Mouse (Mus musculus) cortical plate, adult 2 months (tissue): ENCODE data around the gene Wnt7a. TPM values are rescaled to one million over a fixed set of nuclear protein-coding genes. Genes with fewer than 3 reads are reported as not detected.

Experiments
- H3K27ac ChIP-seq: fragments of 200-500 bp; 2 replicates; pipeline ENCODE4 v1.5.1; 2012; ENCODE audit warnings: low read length, control low read depth, inconsistent platforms; ENCODE audit not compliant: insufficient read depth
- H3K4me1 ChIP-seq: fragments of 200-500 bp; 2 replicates; pipeline ENCODE4 v1.6.1; 2011; ENCODE audit warnings: low read length; ENCODE audit not compliant: control insufficient read depth, insufficient read depth
- H3K4me3 ChIP-seq: fragments of 200-500 bp; 2 replicates; pipeline ENCODE4 v1.5.1; 2011; ENCODE audit warnings: mild to moderate bottlenecking, low read length, control low read depth; ENCODE audit not compliant: insufficient read depth
- CTCF ChIP-seq: fragments of 200-500 bp; IDR thresholded peaks from 2 replicates; pipeline ENCODE4 v1.5.1; 2011; ENCODE audit warnings: mild to moderate bottlenecking, control low read depth, low read length; ENCODE audit not compliant: insufficient read depth; ENCODE audit errors: extremely low read depth
- POLR2A ChIP-seq: fragments of 200-500 bp; IDR thresholded peaks from 2 replicates; pipeline ENCODE4 v1.6.1; 2011; ENCODE audit warnings: mild to moderate bottlenecking, low read length, control low read depth; ENCODE audit not compliant: insufficient read depth; ENCODE audit errors: extremely low read depth
- polyA plus RNA-seq: library from polyadenylated mRNA; depleted of rRNA; stranded (reverse); fragments of >200 nt; gene quantifications from 2 replicates; pipeline ENCODE4 v1.2.3, GENCODE M21; 2012

Gene Wnt7a
- polyA plus RNA-seq, 1 experiment: 9.6 TPM

DNA sequence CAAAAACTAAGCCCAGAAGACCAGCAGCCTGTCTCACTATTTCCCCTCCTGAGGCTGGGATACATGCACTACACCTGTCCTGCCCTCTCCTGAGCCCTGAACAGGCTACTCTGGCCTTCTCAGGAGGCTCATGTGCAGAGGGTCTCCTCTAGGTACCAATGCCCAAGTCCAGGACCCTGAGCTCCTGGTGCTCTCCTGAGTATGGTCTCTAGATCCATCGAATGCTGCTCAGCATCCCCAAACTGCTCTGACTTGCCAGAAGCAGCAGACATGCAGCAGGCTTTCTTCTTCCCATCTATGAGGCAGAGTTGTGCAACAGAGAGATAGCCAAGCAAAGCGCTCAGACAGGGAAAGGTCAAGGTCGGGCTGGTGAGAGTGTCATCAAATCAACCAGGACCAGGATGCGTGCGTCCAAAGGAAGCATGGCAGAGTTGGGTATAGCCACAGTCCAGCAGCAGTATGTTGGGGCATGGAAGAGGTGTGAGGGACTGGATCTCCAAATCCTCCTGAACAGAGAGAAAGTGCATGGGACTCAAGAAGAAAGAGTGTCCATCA is 6.2 kb upstream of the Wnt7a start:
- H3K4me1 ChIP-seq: no peaks in the 10 kb centered on the region
- H3K27ac ChIP-seq: no peak overlapping the region
- TF ChIP-seq POLR2A: no peak
- TF ChIP-seq CTCF: no peak
- no peak overlapping the region for H3K4me3 ChIP-seq

DNA sequence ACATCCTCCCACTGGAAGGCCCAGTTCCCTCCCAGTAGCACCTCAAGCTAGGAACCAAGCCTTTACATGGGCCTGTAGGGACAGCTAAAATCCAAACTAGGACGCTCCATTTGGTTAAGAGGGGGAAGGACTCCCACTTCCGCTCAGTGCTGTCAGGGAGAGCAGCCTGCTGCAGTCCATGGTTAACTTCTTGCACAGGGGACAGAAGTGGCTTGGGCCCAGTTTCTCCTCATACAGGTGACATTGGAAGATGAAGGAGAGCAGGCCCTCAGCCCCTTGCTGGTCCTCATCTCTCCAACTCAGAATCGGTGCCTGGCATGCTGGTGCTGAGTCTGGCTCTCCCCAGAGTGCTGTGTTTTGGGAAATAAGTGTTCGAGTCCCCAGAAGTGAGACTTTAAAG is 5.0 kb upstream of the Wnt7a start:
- no peak overlapping the region for H3K27ac ChIP-seq
- no peak overlapping the region for H3K4me3 ChIP-seq
- TF ChIP-seq CTCF (no peak), POLR2A (no peak)
- no peaks in the 10 kb centered on the region for H3K4me1 ChIP-seq

DNA sequence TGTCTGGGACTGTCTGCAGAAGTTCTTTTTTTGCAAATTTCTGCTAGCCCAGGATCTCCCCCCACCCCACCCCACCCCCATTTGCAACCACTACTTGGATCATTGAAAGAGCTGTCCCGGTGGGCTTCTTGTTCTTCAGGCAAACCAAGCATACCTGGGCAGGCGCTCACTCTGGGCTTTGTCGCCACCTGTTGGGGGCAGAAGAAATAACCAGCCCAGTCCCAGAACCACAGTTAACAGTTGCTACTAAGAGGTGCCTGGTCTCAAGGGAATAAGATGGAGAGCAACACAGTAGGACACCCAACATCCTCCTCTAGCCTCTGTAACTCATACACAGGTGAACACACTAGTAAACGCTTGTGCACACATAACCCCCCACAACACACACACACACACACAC is 3.7 kb upstream of the Wnt7a start:
- TF ChIP-seq CTCF (peak; percentile 89), POLR2A (no peak)
- Histone ChIP-seq H3K4me3 (no peak overlapping the region), H3K27ac (no peak overlapping the region), H3K4me1 (no peaks in the 10 kb centered on the region)

DNA sequence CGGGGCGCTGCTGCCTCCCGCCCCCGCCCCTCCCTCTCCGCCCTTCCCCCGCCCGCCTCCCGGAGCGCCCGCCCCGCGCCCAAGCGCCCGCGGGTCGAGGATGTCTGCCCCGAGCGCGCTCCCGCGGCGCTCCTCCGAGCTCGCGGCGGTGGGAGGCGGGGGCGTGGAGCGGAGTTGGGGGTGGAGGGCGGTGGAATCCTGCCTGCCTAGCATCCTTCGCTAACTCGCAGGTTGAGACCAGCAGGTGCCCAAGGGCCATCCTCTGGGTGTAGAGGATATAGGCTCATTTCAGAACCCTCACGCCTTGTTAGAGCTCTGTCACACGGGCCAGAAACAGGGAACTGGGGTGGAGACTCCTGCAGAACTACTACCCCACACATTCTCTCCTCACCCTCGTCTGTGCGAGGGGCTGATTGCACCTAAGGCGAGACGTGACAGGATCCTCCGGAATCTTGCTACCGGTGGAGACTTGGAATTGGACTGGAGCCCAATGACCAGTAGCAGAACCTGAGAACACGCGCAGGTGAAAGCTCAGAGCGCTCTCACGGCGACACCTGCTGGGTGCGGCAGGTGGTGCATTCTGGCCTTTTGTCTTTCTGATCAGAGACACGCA is 312 bp upstream of the Wnt7a start:
- TF ChIP-seq CTCF: peak; percentile 90
- TF ChIP-seq POLR2A: no peak
- Histone ChIP-seq H3K4me1 (no peaks in the 10 kb centered on the region), H3K27ac (no peak overlapping the region), H3K4me3 (peak overlapping the region; percentile 32)

DNA sequence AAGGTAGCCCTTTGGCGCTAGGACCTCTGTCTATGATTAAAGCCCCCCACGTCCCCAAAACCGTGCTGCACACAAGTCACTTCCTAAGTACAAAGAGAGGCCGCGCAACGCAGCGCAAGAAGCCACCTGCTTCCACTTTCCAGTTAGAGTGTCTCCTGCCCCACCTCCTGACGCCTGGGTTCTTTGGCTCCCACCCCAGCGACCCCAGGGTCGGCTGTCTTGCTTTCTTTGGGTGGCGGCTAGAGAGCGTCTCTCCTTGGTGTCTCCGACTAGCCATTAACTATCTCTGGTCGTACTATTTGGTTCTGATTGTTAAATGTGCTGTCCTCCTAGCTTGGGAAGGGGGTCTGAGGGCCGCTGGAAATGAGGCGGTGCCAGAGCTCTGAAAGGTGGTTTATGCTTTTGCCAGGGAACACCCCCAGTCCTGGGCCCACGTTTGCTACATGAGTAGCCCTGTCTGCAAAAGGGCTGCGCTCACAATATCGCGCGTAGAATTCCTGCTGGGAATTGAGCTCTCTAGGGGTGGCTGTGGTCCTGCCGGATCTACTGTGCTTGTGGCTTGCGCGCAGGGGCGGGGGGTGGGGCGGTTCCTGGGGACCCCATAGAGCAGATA is 889 bp downstream of the Wnt7a start:
- Histone ChIP-seq H3K27ac (no peak overlapping the region), H3K4me1 (no peaks in the 10 kb centered on the region), H3K4me3 (peak overlapping the region; percentile 32)
- no peak for TF ChIP-seq POLR2A
- TF ChIP-seq CTCF: no peak

DNA sequence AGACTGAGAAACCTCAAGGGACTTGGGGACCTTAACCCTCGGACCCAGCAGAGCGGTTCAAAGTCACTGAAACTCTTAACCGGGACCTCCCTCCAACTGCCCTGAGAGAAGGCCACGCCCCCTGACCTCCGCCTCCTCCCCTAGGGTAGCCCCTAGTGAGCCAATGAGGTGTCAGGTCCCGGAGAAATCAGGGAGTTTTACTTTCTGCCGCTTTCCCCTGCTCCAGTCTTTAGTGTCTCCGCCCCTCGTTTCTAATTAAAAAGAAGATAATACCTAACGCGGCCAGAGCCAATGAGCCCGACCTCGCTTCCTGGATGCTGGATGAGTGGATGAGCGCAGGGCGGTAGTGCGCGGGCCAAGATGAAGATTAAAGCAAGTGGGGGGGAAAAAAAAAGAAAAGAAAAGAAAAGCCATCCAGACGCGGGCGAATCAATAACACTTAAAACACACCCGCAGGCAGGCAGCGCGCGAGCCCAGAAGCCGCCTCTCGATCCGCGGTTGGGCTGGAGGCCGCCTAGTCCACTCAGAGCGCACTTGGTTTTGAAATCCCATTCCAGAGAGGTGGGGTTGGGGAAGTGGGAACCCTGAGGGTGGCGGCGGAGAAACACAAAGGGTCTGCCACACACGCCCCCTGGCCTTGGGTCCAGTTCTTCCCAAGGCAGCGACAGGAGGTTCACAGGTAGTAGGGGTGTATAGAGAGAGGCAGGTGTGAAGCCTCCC is 1.6 kb downstream of the Wnt7a start:
- Histone ChIP-seq H3K27ac (no peak overlapping the region), H3K4me1 (no peaks in the 10 kb centered on the region), H3K4me3 (peak overlapping the region; percentile 32)
- no peak for TF ChIP-seq POLR2A
- TF ChIP-seq CTCF: no peak

DNA sequence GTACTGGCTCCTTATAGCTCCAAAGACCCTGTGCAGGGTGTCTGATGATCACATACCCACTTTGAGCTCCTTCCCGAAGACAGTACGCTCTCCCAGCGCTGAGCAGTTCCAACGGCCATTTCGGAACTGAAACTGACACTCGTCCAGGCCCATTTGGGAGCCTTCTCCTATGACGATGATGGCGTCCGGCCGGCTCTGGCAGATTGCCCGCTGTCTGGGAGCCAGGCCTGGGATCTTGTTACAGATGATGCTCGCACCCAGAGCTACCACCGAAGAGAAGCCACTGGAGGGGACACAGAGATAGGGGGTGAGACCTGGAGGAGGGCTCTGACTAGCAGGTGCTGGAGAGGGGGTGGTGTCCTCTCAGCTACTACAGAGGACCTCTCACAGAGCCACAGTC is 2.5 kb downstream of the Wnt7a start:
- no peak overlapping the region for H3K4me3 ChIP-seq
- H3K4me1 ChIP-seq: no peaks in the 10 kb centered on the region
- H3K27ac ChIP-seq: no peak overlapping the region
- TF ChIP-seq CTCF: no peak
- no peak for TF ChIP-seq POLR2A

DNA sequence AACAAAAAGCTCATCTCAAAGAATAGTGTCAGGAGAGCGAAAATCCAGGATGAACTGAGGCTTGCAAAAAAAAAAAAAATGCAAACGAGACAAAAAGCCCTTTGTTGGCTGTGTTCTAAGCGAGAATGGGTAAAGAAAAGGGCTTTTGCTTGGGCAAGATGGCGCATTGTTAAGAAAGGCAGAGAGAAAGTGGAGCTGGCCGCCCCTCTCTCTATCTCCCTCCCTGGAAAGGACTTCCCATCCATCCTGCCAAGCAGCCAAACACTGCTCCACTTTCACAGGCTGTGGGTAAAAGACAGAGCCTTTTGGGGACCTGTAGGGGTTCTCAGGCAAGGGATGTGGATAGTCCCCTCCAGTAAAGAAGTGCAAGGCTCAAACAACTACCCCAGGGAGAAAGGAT is 9.6 kb downstream of the Wnt7a start:
- Histone ChIP-seq H3K27ac (no peak overlapping the region), H3K4me3 (no peak overlapping the region), H3K4me1 (no peaks in the 10 kb centered on the region)
- no peak for TF ChIP-seq CTCF
- no peak for TF ChIP-seq POLR2A

DNA sequence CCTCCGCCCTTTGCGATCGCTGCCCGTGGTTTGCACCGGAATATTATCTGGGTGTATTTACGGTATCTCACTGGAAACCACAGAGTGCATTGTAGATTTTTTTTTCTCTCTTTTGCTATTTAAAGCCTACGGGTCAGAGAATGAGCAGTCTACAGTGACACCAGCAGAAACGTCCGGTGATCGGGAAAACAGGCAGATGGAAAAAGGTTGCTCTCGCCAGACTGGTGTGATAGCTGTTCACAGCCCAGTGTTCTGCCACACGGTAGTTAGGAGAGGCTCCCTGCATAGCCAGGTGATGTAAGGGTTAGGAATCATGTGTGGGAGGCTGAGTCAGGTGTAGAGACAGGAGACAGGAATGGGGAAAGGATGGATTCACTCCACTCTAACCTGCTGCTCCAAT is 10.6 kb downstream of the Wnt7a start:
- H3K4me3 ChIP-seq: no peak overlapping the region
- no peaks in the 10 kb centered on the region for H3K4me1 ChIP-seq
- no peak overlapping the region for H3K27ac ChIP-seq
- TF ChIP-seq CTCF (no peak), POLR2A (no peak)

DNA sequence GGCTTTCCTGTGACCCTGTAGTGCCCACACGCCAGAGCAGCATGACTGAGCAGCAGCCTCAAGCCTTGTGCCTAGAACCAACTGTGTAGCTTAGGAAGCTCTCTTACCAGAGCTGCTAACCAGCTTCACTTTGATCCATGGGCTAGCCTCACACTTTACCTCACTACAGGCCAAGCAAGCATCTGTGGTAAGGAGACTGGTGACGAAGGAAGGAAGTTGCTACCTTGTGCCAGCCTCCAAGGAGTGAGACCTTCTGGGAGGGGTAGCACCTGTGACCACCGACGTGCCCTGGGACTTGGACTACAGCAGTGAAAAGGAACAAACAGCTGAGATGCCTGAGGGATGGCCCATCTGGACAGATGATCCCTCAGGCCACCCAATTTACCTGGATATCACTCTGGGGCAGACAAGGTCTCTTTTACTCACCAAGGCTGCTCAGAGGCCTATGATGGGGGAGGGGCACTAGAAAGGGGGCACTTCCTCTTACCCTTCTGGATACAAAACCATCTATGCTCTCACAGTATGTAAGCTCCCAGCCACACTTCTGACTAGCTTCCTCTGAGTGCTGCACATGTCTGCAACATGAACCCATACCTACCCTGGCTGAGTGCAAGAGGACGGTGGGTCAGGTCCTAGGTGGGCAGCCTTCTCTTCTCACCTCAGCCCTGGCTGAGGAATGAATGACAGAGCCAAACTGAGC is 18.5 kb downstream of the Wnt7a start:
- no peak for TF ChIP-seq POLR2A
- no peak for TF ChIP-seq CTCF
- Histone ChIP-seq H3K4me3 (no peak overlapping the region), H3K27ac (no peak overlapping the region), H3K4me1 (no peaks in the 10 kb centered on the region)
